Mouse (Mus musculus) hindbrain, embryonic 11.5 days (tissue): ENCODE results near the gene Cd160. TPM values are rescaled to one million over a fixed set of nuclear protein-coding genes. Genes with fewer than 3 reads are reported as not detected.

Experiments
- ATAC-seq: fragments of 200-750 bp; cut with Nextera tagmentation; 2 replicates; pipeline ENCODE4 v1.8.0; 2017; ENCODE audit warnings: mild to moderate bottlenecking, moderate TSS enrichment, moderate library complexity; ENCODE audit not compliant: low FRiP score
- DNase-seq: peaks from one replicate; pipeline ENCODE4 v3.0.0-alpha.2; 2015; ENCODE audit warnings: low spot score
- H3K27ac ChIP-seq: fragments of 300-500 bp; sonication (generic); 2 replicates; pipeline ENCODE4 v1.5.1; 2014; ENCODE audit warnings: mild to moderate bottlenecking, low read depth, low read length
- H3K27me3 ChIP-seq: fragments of 300-500 bp; sonication (generic); 2 replicates; pipeline ENCODE4 v1.6.1; 2014; ENCODE audit warnings: mild to moderate bottlenecking, low read length, moderate library complexity, mixed read lengths; ENCODE audit not compliant: control insufficient read depth, insufficient read depth
- H3K36me3 ChIP-seq: fragments of 300-500 bp; sonication (generic); 2 replicates; pipeline ENCODE4 v1.6.1; 2014; ENCODE audit warnings: mild to moderate bottlenecking, low read length, moderate library complexity, mixed read lengths; ENCODE audit not compliant: control insufficient read depth, insufficient read depth
- H3K4me1 ChIP-seq: fragments of 300-500 bp; sonication (generic); replicated peaks from 2 replicates; pipeline ENCODE4 v1.6.1; 2014; ENCODE audit warnings: low read length, mixed read lengths; ENCODE audit not compliant: control insufficient read depth, insufficient read depth
- H3K4me2 ChIP-seq: fragments of 300-500 bp; sonication (generic); replicated peaks from 2 replicates; pipeline ENCODE4 v1.6.1; 2014; ENCODE audit warnings: mild to moderate bottlenecking, low read depth, low read length
- H3K4me3 ChIP-seq: fragments of 300-500 bp; sonication (generic); 2 replicates; pipeline ENCODE4 v1.5.1; 2014; ENCODE audit warnings: low read depth, low read length
- H3K9ac ChIP-seq: fragments of 300-500 bp; sonication (generic); 2 replicates; pipeline ENCODE4 v1.6.1; 2014; ENCODE audit warnings: low read depth, low read length
- H3K9me3 ChIP-seq: fragments of 300-500 bp; sonication (generic); 2 replicates; pipeline ENCODE4 v1.6.1; 2016; ENCODE audit warnings: low read length; ENCODE audit not compliant: control insufficient read depth
- WGBS: fragments of 180-500 bp; shearing (Covaris S2); extraction: QIAGEN DNeasy Blood & Tissue Kit; methylation state at CpG from one replicate; pipeline ENCODE4 v1.1.7; 2014; 5-methylcytosine and 5-hydroxymethylcytosine counted together
- polyA plus RNA-seq: library from polyadenylated mRNA; unstranded; fragments of >200 nt; fragmentation: Nextera tagmentation; extraction: Ambion mirVana; gene quantifications from 2 replicates; pipeline ENCODE4 v1.2.1, GENCODE M21; 2014

Cd160 gene
- polyA plus RNA-seq, 1 experiment from 2014 or later, result 0.20 TPM

GRCm38 (mm10) chr3:96838996-96839645 is 10.0 kb upstream of the Cd160 start:
- Histone ChIP-seq H3K4me3 (no peak overlapping the region), H3K9ac (no peak overlapping the region), H3K4me2 (no peak overlapping the region), H3K27ac (no peak overlapping the region), H3K36me3 (no peaks in the 10 kb centered on the region), H3K4me1 (no peaks in the 10 kb centered on the region), H3K9me3 (no peaks in the 10 kb centered on the region), H3K27me3 (no peaks in the 10 kb centered on the region)
- DNase-seq (no peak), ATAC-seq (no peak)
- 77% methylated on average over 7 of the region's 7 CpGs for WGBS

GRCm38 (mm10) chr3:96836414-96836813 is 7.3 kb upstream of the Cd160 start:
- Histone ChIP-seq H3K4me2 (no peak overlapping the region), H3K4me3 (no peak overlapping the region), H3K27me3 (no peaks in the 10 kb centered on the region), H3K9me3 (no peaks in the 10 kb centered on the region), H3K36me3 (no peaks in the 10 kb centered on the region), H3K4me1 (no peaks in the 10 kb centered on the region), H3K9ac (no peak overlapping the region), H3K27ac (no peak overlapping the region)
- ATAC-seq (no peak), DNase-seq (no peak)
- 67% methylated on average over 2 of the region's 2 CpGs for WGBS

GRCm38 (mm10) chr3:96834587-96835348 is 5.6 kb upstream of the Cd160 start:
- Histone ChIP-seq H3K27ac (no peak overlapping the region), H3K4me3 (no peak overlapping the region), H3K9me3 (no peaks in the 10 kb centered on the region), H3K4me1 (no peaks in the 10 kb centered on the region), H3K9ac (no peak overlapping the region), H3K4me2 (no peak overlapping the region), H3K27me3 (no peaks in the 10 kb centered on the region), H3K36me3 (no peaks in the 10 kb centered on the region)
- ATAC-seq, result no peak
- no peak for DNase-seq
- 72% methylated on average over 7 of the region's 7 CpGs for WGBS

- H3K36me3 ChIP-seq, result no peaks in the 10 kb centered on the region
- no peak overlapping the region for H3K4me3 ChIP-seq
- ATAC-seq (no peak), DNase-seq (no peak)
- no peak overlapping the region for H3K4me2 ChIP-seq
- H3K9ac ChIP-seq, result no peak overlapping the region
- WGBS, result 10% methylated on average over 5 of the region's 5 CpGs
- no peak overlapping the region for H3K27ac ChIP-seq
- H3K4me1 ChIP-seq, result no peaks in the 10 kb centered on the region
- no peaks in the 10 kb centered on the region for H3K27me3 ChIP-seq
- no peaks in the 10 kb centered on the region for H3K9me3 ChIP-seq
Measured at GRCm38 (mm10) chr3:96832930-96833329, 3.8 kb upstream of the Cd160 start.

GRCm38 (mm10) chr3:96829856-96830255 is 705 bp upstream of the Cd160 start:
- WGBS, result 79% methylated on average over 10 of the region's 10 CpGs
- no peak overlapping the region for H3K27ac ChIP-seq
- H3K4me1 ChIP-seq, result no peaks in the 10 kb centered on the region

GRCm38 (mm10) chr3:96828308-96828864 is 765 bp downstream of the Cd160 start:
- Histone ChIP-seq H3K9ac (no peak overlapping the region), H3K27me3 (no peaks in the 10 kb centered on the region), H3K4me3 (no peak overlapping the region), H3K36me3 (no peaks in the 10 kb centered on the region), H3K4me1 (no peaks in the 10 kb centered on the region), H3K27ac (no peak overlapping the region), H3K9me3 (no peaks in the 10 kb centered on the region), H3K4me2 (no peak overlapping the region)
- DNase-seq, result no peak
- whole genome bisulfite sequencing, result 44% methylated on average over 15 of the region's 15 CpGs
- ATAC-seq, result no peak

More at GRCm38 (mm10) chr3:96829856-96830255, 705 bp upstream of the Cd160 start:
- H3K27me3 ChIP-seq, result no peaks in the 10 kb centered on the region
- H3K9me3 ChIP-seq, result no peaks in the 10 kb centered on the region
- no peak for ATAC-seq
- no peak overlapping the region for H3K9ac ChIP-seq
- no peak for DNase-seq
- no peaks in the 10 kb centered on the region for H3K36me3 ChIP-seq
- H3K4me2 ChIP-seq, result no peak overlapping the region
- no peak overlapping the region for H3K4me3 ChIP-seq

GRCm38 (mm10) chr3:96825261-96825660 is 3.9 kb downstream of the Cd160 start:
- Histone ChIP-seq H3K27ac (no peak overlapping the region), H3K4me3 (no peak overlapping the region), H3K4me2 (no peak overlapping the region), H3K36me3 (no peaks in the 10 kb centered on the region), H3K4me1 (no peaks in the 10 kb centered on the region), H3K9me3 (no peaks in the 10 kb centered on the region), H3K27me3 (no peaks in the 10 kb centered on the region), H3K9ac (no peak overlapping the region)
- DNase-seq (no peak), ATAC-seq (no peak)
- 50% methylated on average over 11 of the region's 11 CpGs for WGBS

- DNase-seq, result no peak
- no peak overlapping the region for H3K9ac ChIP-seq
- 90% methylated on average over 12 of the region's 12 CpGs for WGBS
- H3K4me2 ChIP-seq, result no peak overlapping the region
- no peaks in the 10 kb centered on the region for H3K4me1 ChIP-seq
- H3K27me3 ChIP-seq, result no peaks in the 10 kb centered on the region
- no peak overlapping the region for H3K4me3 ChIP-seq
- H3K27ac ChIP-seq, result no peak overlapping the region
- H3K36me3 ChIP-seq, result no peaks in the 10 kb centered on the region
- H3K9me3 ChIP-seq, result no peaks in the 10 kb centered on the region
- no peak for ATAC-seq
Measured at GRCm38 (mm10) chr3:96824614-96825013, 4.5 kb downstream of the Cd160 start.

- no peak overlapping the region for H3K9ac ChIP-seq
- H3K9me3 ChIP-seq, result no peaks in the 10 kb centered on the region
- H3K36me3 ChIP-seq, result no peaks in the 10 kb centered on the region
- H3K27me3 ChIP-seq, result no peaks in the 10 kb centered on the region
- no peaks in the 10 kb centered on the region for H3K4me1 ChIP-seq
- ATAC-seq, result no peak
- H3K27ac ChIP-seq, result no peak overlapping the region
- no peak for DNase-seq
- no peak overlapping the region for H3K4me2 ChIP-seq
- H3K4me3 ChIP-seq, result no peak overlapping the region
- 61% methylated on average over 3 of the region's 3 CpGs for WGBS
Measured at GRCm38 (mm10) chr3:96823701-96824100, 5.5 kb downstream of the Cd160 start.
